Mouse (Mus musculus) layer of hippocampus, postnatal 14 days (tissue): ENCODE measurements at regions not wholly inside any gene's neighbourhood (a gene's known extent, or its start where the extent isn't known, plus 50 kb on each side); places are given as distances from the start of the nearest gene placed in this dataset.
A peak's percentile ranks its signal among the peaks of the same experiment; 100 is the strongest.
"Not testable (repeated sequence)": the region's sequence is repeated elsewhere in the genome, so short reads cannot be mapped to it uniquely, and the experiment has no call there.

Source experiments
- DNase-seq, 2 experiments: peaks; one replicate each; pipeline ENCODE4 v3.0.0; 2021 to 2022; ENCODE audit warnings: low spot score in 2 of 2, mixed read lengths in 1 of 2

- no peak for DNase-seq
Observed at GRCm38 (mm10) chr3:21854340-21854739, 222.1 kb upstream of the Tbl1xr1 start.

DNA sequence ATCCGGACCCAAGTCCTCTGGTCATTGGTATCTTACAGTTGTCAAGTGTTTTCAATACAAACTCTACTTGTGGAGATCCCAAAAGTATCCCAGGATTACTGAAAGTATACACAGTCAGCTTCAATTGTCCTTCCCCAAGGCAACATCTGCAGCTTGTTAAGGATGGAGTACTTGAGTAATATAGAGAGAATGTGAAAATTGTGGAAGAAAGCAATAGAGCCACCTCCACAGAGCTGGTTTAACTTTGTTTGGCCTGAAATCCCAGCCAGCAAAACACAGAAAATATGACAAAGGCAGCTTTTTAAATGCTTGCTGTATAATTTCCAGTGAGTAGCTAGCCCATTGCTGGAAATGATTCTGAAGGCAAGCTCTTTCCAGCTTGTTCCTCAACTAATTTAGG, 217.0 kb upstream of the Tbl1xr1 start:
- no peak for DNase-seq

- no peak for DNase-seq
Observed at GRCm38 (mm10) chr3:21860915-21861635, 215.4 kb upstream of the Tbl1xr1 start.

DNA sequence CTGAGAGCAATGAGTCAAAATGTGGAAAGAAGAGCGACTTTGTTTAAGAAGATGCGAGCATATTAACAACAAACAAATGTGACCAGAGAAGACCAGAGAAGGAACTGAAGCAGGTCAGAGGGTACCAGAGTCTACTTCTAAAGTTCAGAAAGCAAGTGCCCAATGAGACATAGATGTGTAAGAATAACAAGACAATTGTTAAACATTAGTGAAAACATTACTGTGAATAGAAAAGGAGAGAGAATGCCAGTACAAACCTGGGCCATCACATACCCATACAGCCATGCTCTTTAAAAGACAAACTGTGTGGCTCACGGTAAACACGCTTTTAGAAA, 214.8 kb upstream of the Tbl1xr1 start:
- no peak for DNase-seq

DNA sequence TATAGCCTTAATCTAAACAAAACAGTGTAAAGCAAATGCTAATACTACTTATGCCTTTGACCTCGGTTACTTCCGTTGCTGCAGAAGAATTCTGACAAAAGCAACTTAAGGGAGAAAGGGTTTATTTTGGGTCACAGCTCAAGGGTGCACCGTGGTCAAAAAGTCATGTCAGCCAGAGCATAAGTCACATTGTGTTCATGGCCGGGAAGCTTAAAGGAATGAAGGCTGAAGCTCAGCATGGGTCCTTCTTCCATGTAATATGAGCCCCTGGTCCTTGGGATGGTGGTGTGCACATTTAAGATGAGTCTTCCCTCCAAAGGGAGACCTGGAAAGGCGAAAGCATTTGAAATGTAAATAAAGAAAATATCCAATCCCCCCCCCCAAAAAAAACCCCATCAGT, 212.1 kb upstream of the Tbl1xr1 start:
- no peak for DNase-seq

DNA sequence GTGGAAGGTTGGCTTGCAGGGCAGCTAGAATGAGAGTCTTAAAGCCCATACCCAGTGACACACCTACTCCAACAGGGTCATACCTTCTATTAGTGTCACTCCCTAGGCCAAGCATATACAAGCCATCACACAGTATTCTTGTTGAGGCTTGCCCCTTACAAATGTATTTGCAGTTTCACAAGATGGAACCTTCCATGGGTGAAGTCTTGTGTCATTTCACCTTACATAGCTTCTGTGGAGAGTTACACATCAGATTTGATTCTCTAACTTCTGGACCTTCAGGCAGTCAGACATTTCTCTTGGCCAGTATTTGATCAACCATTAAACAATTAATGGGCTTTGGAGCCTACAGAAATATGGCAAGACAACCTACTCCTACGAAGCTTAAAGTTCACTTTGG, 210.6 kb upstream of the Tbl1xr1 start:
- no peak for DNase-seq

DNA sequence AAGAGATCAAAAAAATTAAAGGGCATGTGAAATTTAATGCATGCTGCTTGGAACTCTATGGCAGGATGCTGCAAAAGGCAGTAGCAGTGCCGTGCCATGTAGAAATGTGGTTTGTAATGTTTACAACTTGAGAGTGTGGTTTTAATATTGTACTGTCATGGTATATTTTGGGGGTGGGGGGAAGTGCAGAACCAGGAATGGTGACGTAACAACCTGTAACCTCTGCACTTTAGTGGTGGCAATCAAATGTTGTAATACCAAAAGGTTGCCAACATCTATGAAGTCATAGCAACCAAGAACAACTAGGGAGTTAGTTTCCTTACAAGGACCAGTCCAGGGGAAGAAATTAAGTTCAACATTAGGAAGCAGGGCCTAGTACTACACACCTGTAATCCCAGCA, 198.1 kb upstream of the Tbl1xr1 start:
- DNase-seq = no peak

GRCm38 (mm10) chr3:21884216-21884615, 192.2 kb upstream of the Tbl1xr1 start:
- DNase-seq = no peak

GRCm38 (mm10) chr3:21888710-21889109, 187.7 kb upstream of the Tbl1xr1 start:
- no peak for DNase-seq

DNA sequence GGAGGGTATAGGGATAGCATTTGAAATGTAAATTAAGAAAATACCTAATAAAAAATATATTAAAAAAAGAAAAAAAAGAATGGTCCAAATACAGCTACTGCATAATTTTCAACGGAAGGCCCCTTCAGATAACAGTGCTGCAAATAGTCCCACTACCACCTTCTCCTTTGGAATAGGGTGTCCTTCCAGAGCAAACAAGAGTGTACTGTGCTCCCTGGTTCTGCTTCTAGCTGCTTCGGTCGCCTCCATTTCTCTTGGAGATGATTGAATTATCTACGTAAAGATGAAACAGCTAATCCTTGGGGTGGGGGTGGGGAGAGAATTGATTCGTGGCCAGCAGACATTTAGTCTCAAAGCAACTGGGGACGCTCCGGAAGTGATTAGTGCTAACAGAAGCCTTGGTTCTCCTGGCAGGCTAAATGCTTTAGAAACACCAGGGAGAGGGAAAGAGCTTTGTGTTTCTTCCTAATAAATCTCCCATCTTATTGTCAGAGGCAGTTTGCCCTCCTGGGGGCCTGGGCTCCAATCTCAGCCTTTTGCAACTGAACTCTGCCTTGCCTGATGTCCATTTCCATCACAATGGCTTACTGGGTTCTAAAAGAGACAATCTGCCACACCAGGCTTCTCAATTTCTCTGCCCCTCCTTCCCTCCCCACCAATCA, 184.5 kb upstream of the Tbl1xr1 start:
- DNase-seq = no peak

- DNase-seq = peak in 1 of 2 experiments; percentile 22
Observed at GRCm38 (mm10) chr3:21892864-21893404, 183.5 kb upstream of the Tbl1xr1 start.

GRCm38 (mm10) chr3:21895551-21895950, 180.9 kb upstream of the Tbl1xr1 start:
- DNase-seq = no peak

DNA sequence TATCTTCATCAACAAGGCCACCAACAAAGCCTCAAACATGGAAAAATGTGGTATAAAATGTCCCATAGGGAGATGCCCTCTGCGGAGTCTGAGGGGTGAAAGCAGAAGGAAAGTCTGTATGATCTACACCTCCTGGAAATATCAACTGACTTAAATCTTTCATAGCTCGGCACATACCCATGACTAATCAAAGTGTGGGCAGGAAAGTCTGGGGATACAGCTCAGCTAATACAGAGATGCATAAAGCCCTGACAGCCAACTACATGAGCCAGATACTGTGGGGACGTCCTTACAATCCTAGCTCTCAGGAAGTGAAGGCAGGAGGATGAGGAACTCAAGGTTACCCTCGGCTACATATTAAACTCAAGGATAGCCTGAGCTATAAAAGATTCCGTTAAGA, 178.2 kb upstream of the Tbl1xr1 start:
- no peak for DNase-seq

GRCm38 (mm10) chr3:21905384-21906073, 170.9 kb upstream of the Tbl1xr1 start:
- no peak for DNase-seq

DNA sequence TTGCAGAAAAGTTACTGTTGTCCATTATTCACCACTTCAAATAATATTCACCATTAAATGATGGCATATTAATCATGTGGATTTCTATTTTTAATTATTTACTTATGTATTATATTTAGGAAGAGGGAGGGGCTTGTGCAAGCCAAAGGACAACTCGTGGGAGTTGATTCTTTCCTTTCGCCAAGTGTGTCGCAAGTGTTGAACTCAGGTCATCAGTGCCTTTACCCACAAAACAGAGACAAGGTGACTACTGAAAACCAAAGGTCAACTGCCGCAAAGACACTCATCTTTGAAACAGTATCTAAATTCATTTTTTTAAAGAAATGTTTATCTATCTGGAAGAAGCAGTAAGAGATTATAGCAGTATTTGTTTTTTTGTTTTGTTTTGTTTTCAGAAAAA, 167.6 kb upstream of the Tbl1xr1 start:
- DNase-seq = no peak

- no peak for DNase-seq
Observed at GRCm38 (mm10) chr3:21910080-21910479, 166.4 kb upstream of the Tbl1xr1 start.

GRCm38 (mm10) chr3:21911071-21911470, 165.4 kb upstream of the Tbl1xr1 start:
- DNase-seq = no peak

- DNase-seq = no peak
Observed at GRCm38 (mm10) chr3:21917228-21917910, 159.1 kb upstream of the Tbl1xr1 start.

GRCm38 (mm10) chr3:21918431-21918830, 158.0 kb upstream of the Tbl1xr1 start:
- no peak for DNase-seq

GRCm38 (mm10) chr3:21919931-21920330, 156.5 kb upstream of the Tbl1xr1 start:
- DNase-seq = no peak

- no peak for DNase-seq
Observed at GRCm38 (mm10) chr3:21931951-21932350, 144.5 kb upstream of the Tbl1xr1 start.

- DNase-seq = not testable (repeated sequence)
Observed at GRCm38 (mm10) chr3:21932696-21933095, 143.8 kb upstream of the Tbl1xr1 start.
